Comparison of ENCODE assay signal across 8 mouse cellular contexts in the genomic region with DNA sequence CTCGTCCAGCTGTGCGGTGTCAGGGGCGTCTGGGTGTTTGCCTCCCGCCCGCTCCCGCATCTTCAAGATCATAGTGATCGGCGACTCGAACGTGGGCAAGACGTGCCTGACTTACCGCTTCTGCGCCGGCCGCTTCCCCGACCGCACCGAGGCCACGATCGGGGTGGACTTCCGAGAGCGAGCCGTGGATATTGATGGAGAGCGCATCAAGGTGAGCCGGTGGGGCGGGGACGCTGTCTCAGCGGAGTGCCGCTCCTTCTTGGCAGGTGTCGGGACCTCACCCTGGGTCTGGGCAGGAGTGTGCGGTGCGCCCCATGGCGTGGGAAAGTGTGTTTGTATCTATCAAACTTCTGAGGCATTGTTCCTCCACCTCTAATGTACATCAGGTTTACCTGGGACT. TPM values are rescaled to one million over a fixed set of nuclear protein-coding genes. Genes with fewer than 3 reads are reported as not detected.
DNase-seq lines count a peak whose midpoint lies in the region; ATAC-seq and TF ChIP-seq lines count a peak whose summit lies in the region.

No protein-coding gene starts in this region.

- TF ChIP-seq POLR2A in bone marrow, adult 2 months (IDR thresholded peaks at IDR 0.05; ENCODE audit: borderline replicate concordance, control insufficient read depth, low read depth, low read length): no peak

- H3K4me2 ChIP-seq in heart, embryonic 16.5 days (ENCODE audit: low read depth, low read length): peak overlapping the region; percentile 79
- peak overlapping the region; percentile 79 for H3K4me2 ChIP-seq in hindbrain, embryonic 15.5 days
- peak overlapping the region; percentile 83 for H3K4me2 ChIP-seq in midbrain, embryonic 13.5 days (replicated peaks)

- 0 out of 2 replicates have a peak, but pooled peaks have one; percentile 3 for ATAC-seq in heart, embryonic 16.5 days (replicated peaks; ENCODE audit: extremely low read depth, insufficient read depth, low FRiP score)
- peak; percentile 52 for ATAC-seq in hindbrain, embryonic 15.5 days (ENCODE audit: low FRiP score, low read depth)
- ATAC-seq in midbrain, embryonic 13.5 days: peak; percentile 61

- H3K9me3 ChIP-seq in heart, embryonic 16.5 days (replicated peaks; ENCODE audit: control insufficient read depth, low read length): no peaks in the 10 kb centered on the region
- H3K9me3 ChIP-seq in hindbrain, embryonic 15.5 days: no peaks in the 10 kb centered on the region
- no peaks in the 10 kb centered on the region for H3K9me3 ChIP-seq in midbrain, embryonic 13.5 days

- peak overlapping the region; percentile 94 for H3K9ac ChIP-seq in heart, embryonic 16.5 days (ENCODE audit: low read length)
- peak overlapping the region; percentile 82 for H3K9ac ChIP-seq in hindbrain, embryonic 15.5 days
- peak overlapping the region; percentile 85 for H3K9ac ChIP-seq in midbrain, embryonic 13.5 days (replicated peaks)

- WGBS in heart, embryonic 16.5 days: under 1% methylated on average over 33 of the region's 33 CpGs
- under 1% methylated on average over 33 of the region's 33 CpGs for WGBS in bone marrow, adult 2 months
- under 1% methylated on average over 33 of the region's 33 CpGs for WGBS in hindbrain, embryonic 15.5 days
- WGBS in midbrain, embryonic 13.5 days: 0% methylated on average over 33 of the region's 33 CpGs

- no peaks in the 10 kb centered on the region for H3K27me3 ChIP-seq in heart, embryonic 16.5 days (ENCODE audit: control insufficient read depth, insufficient read depth, low read length)
- no peaks in the 10 kb centered on the region for H3K27me3 ChIP-seq in hindbrain, embryonic 15.5 days
- no peaks in the 10 kb centered on the region for H3K27me3 ChIP-seq in midbrain, embryonic 13.5 days

- H3K27ac ChIP-seq in heart, embryonic 16.5 days (ENCODE audit: low read length): peak overlapping the region; percentile 91
- H3K27ac ChIP-seq in bone marrow, adult 2 months (ENCODE audit: control insufficient read depth, insufficient read depth, low read depth, low read length, poor library complexity): peak overlapping the region; percentile 96
- peak overlapping the region; percentile 87 for H3K27ac ChIP-seq in hindbrain, embryonic 15.5 days (replicated peaks)
- peak overlapping the region; percentile 92 for H3K27ac ChIP-seq in midbrain, embryonic 13.5 days

- H3K4me1 ChIP-seq in heart, embryonic 16.5 days (ENCODE audit: control insufficient read depth, insufficient read depth, low read length): peaks cover 16% of the 10 kb centered on the region
- no peaks in the 10 kb centered on the region for H3K4me1 ChIP-seq in bone marrow, adult 2 months (ENCODE audit: control insufficient read depth, insufficient read depth, low read length)
- peaks cover 32% of the 10 kb centered on the region for H3K4me1 ChIP-seq in hindbrain, embryonic 15.5 days (replicated peaks)
- H3K4me1 ChIP-seq in midbrain, embryonic 13.5 days (replicated peaks): peaks cover 30% of the 10 kb centered on the region

- no peak for DNase-seq in heart, postnatal 14 days
- DNase-seq in layer of hippocampus, postnatal 10 days (ENCODE audit: low spot score in 2 of 2): no peak
- DNase-seq in thymus, postnatal 14 days: no peak
- no peak for DNase-seq in cerebellum, adult 18-20 months

- peaks cover 7% of the 10 kb centered on the region; the same call in 1 of the 2 replicates for H3K36me3 ChIP-seq in heart, embryonic 16.5 days (ENCODE audit: control insufficient read depth, insufficient read depth)
- no peaks in the 10 kb centered on the region for H3K36me3 ChIP-seq in hindbrain, embryonic 15.5 days
- H3K36me3 ChIP-seq in midbrain, embryonic 13.5 days: peaks cover 6% of the 10 kb centered on the region; the same call in 1 of the 2 replicates

- H3K4me3 ChIP-seq in heart, embryonic 16.5 days (ENCODE audit: low read length): peak overlapping the region; percentile 95
- H3K4me3 ChIP-seq in bone marrow, adult 2 months (replicated peaks; ENCODE audit: control insufficient read depth, low read depth, low read length): peak overlapping the region; percentile 91
- H3K4me3 ChIP-seq in hindbrain, embryonic 15.5 days: peak overlapping the region; percentile 84
- H3K4me3 ChIP-seq in midbrain, embryonic 13.5 days (replicated peaks): peak overlapping the region; percentile 81

- intact Hi-C loops in heart, postnatal 14 days (cut with DNase I): no loop called here

- TF ChIP-seq CTCF in bone marrow, adult 2 months (IDR thresholded peaks at IDR 0.05; ENCODE audit: control insufficient read depth, insufficient read depth, low read length): no peak

RNA-seq across cellular contexts. Expression of a gene that starts 0.7 kb away (rescaled TPM):
- 15.6 and 16.9 TPM in 2 replicates for polyA plus RNA-seq in heart, embryonic 16.5 days (2015; fragmentation: Nextera tagmentation; extraction: Ambion mirVana)
- total RNA-seq in heart, postnatal 14 days (2021): 10 to 100 TPM in 1 of 2 experiments, 1 to 10 TPM in 1; 9.3 to 10.3 TPM
- 4.3 and 12.3 TPM in 2 replicates for polyA plus RNA-seq in bone marrow, adult 2 months (2011; ENCODE audit: insufficient read depth, insufficient read length, low replicate concordance, missing spikeins)
- 26.7 and 31.5 TPM in 2 replicates for polyA plus RNA-seq in hindbrain, embryonic 15.5 days (2015; fragmentation: Nextera tagmentation; extraction: Ambion mirVana)
- polyA plus RNA-seq in midbrain, embryonic 13.5 days (2015; fragmentation: Nextera tagmentation; extraction: Ambion mirVana): 21.9 and 22.0 TPM in 2 replicates
- 10 to 100 TPM; 26.3 to 30.0 TPM for total RNA-seq in layer of hippocampus, postnatal 10 days (2021)

Comparison
In these comparisons a context has a peak if more than half of its experiments do, and no peak if none do; other contexts are left out.
1. ATAC-seq: peak in every context shown above with its lines; median percentile 61 in midbrain, embryonic 13.5 days; 52 in hindbrain, embryonic 15.5 days; 3 in heart, embryonic 16.5 days.